Mouse (Mus musculus) gastrocnemius, adult 8-10 months (tissue): ENCODE results near the gene Stard7. TPM values are rescaled to one million over a fixed set of nuclear protein-coding genes. Genes with fewer than 3 reads are reported as not detected.
"Not testable (repeated sequence)": the region's sequence is repeated elsewhere in the genome, so short reads cannot be mapped to it uniquely, and the experiment has no call there.

Experiments
- DNase-seq, 2 experiments: peaks; one replicate each; pipeline ENCODE4 v3.0.0; 2022; ENCODE audit warnings: low spot score in 2 of 2
- total RNA-seq, 4 experiments: library from RNA; stranded (reverse); gene quantifications; 2 replicates each; pipeline ENCODE4 v1.2.4; 2022

The Stard7 gene
- total RNA-seq: 100 to 1,000 TPM; 108 to 119 (median 116) TPM

- peak; percentile 94 to 97 for DNase-seq
These were observed at the start of gene Stard7 for GRCm38 (mm10) chr2:127269491-127270299. Gene Stard7, plus strand, starts transcription at chr2:127270218.

- no peak for DNase-seq
These were observed 44.8 kb upstream of the Stard7 start for GRCm38 (mm10) chr2:127225261-127225660.

GRCm38 (mm10) chr2:127237897-127238610, 32.0 kb upstream of the Stard7 start:
- no peak for DNase-seq

- DNase-seq: no peak
These were observed 30.0 kb upstream of the Stard7 start for GRCm38 (mm10) chr2:127240065-127240464.

- peak; percentile 97 to 98 for DNase-seq
These were observed 22.3 kb upstream of the Stard7 start, which contains the start of the genes Ciao1 and Tmem127 for GRCm38 (mm10) chr2:127247592-127248333. Gene Ciao1, minus strand, starts transcription at chr2:127247816. Gene Tmem127, plus strand, starts transcription at chr2:127247908.

GRCm38 (mm10) chr2:127248334-127249004, 21.5 kb upstream of the Stard7 start:
- DNase-seq: peak; percentile 11 to 38

- peak; percentile 14 to 34 for DNase-seq
These were observed 19.6 kb upstream of the Stard7 start for GRCm38 (mm10) chr2:127250291-127251008.

- peak in 1 of 2 experiments; percentile 6 for DNase-seq
These were observed 18.6 kb upstream of the Stard7 start for GRCm38 (mm10) chr2:127251457-127251856.

GRCm38 (mm10) chr2:127251880-127252527, 18.0 kb upstream of the Stard7 start:
- DNase-seq: peak; percentile 29 to 38

GRCm38 (mm10) chr2:127252787-127253186, 17.2 kb upstream of the Stard7 start:
- no peak for DNase-seq

GRCm38 (mm10) chr2:127254604-127255134, 15.3 kb upstream of the Stard7 start:
- DNase-seq: no peak

GRCm38 (mm10) chr2:127255294-127255693, 14.7 kb upstream of the Stard7 start:
- DNase-seq: no peak

- DNase-seq: peak in 1 of 2 experiments; percentile 25
These were observed 10.7 kb upstream of the Stard7 start for GRCm38 (mm10) chr2:127259340-127259739.

- no peak for DNase-seq
These were observed 7.5 kb upstream of the Stard7 start for GRCm38 (mm10) chr2:127262480-127262879.

GRCm38 (mm10) chr2:127267854-127268253, 2.2 kb upstream of the Stard7 start:
- no peak for DNase-seq

- peak; percentile 73 to 85 for DNase-seq
These were observed 453 bp downstream of the Stard7 start for GRCm38 (mm10) chr2:127270300-127271041.

GRCm38 (mm10) chr2:127271042-127271515, 1.1 kb downstream of the Stard7 start:
- no peak for DNase-seq

- DNase-seq: not testable (repeated sequence)
These were observed 2.0 kb downstream of the Stard7 start for GRCm38 (mm10) chr2:127272049-127272448.

GRCm38 (mm10) chr2:127272806-127273205, 2.8 kb downstream of the Stard7 start:
- DNase-seq: no peak
